Mouse (Mus musculus): ENCODE measurements around the gene Taf9.

Taf9 gene

GRCm38 (mm10) chr13:100651439-100652186, at the start of gene Taf9:
Gene Taf9, plus strand, starts transcription at chr13:100651579.
- DNase-seq (ENCODE audit: low read depth, low spot score), result no peak

- no peak for DNase-seq (ENCODE audit: low read depth, low spot score)
These were observed 49.0 kb upstream of the Taf9 start for GRCm38 (mm10) chr13:100602239-100602902.

- DNase-seq (ENCODE audit: low read depth, low spot score), result no peak
These were observed 48.2 kb upstream of the Taf9 start for GRCm38 (mm10) chr13:100603031-100603737.

GRCm38 (mm10) chr13:100603738-100604095, 47.7 kb upstream of the Taf9 start:
- no peak for DNase-seq (ENCODE audit: low read depth, low spot score)

- no peak for DNase-seq (ENCODE audit: low read depth, low spot score)
These were observed 45.5 kb upstream of the Taf9 start for GRCm38 (mm10) chr13:100605845-100606244.

GRCm38 (mm10) chr13:100607756-100608155, 43.6 kb upstream of the Taf9 start:
- DNase-seq (ENCODE audit: low read depth, low spot score), result no peak

- DNase-seq (ENCODE audit: low read depth, low spot score), result no peak
These were observed 40.1 kb upstream of the Taf9 start for GRCm38 (mm10) chr13:100611266-100611665.

GRCm38 (mm10) chr13:100612251-100612650, 39.1 kb upstream of the Taf9 start:
- DNase-seq (ENCODE audit: low read depth, low spot score), result no peak

GRCm38 (mm10) chr13:100612903-100613302, 38.5 kb upstream of the Taf9 start:
- DNase-seq (ENCODE audit: low read depth, low spot score), result no peak

- no peak for DNase-seq (ENCODE audit: low read depth, low spot score)
These were observed 34.9 kb upstream of the Taf9 start, which contains the start of gene Marveld2 for GRCm38 (mm10) chr13:100616181-100617087. Gene Marveld2, minus strand, starts transcription at chr13:100616971.

GRCm38 (mm10) chr13:100617583-100617982, 33.8 kb upstream of the Taf9 start:
- no peak for DNase-seq (ENCODE audit: low read depth, low spot score)

GRCm38 (mm10) chr13:100622241-100622640, 29.1 kb upstream of the Taf9 start:
- no peak for DNase-seq (ENCODE audit: low read depth, low spot score)

- DNase-seq (ENCODE audit: low read depth, low spot score), result no peak
These were observed 17.2 kb upstream of the Taf9 start for GRCm38 (mm10) chr13:100634106-100634691.

- no peak for DNase-seq (ENCODE audit: low read depth, low spot score)
These were observed 8.7 kb upstream of the Taf9 start for GRCm38 (mm10) chr13:100642471-100643209.

- DNase-seq (ENCODE audit: low read depth, low spot score), result no peak
These were observed 3.2 kb upstream of the Taf9 start for GRCm38 (mm10) chr13:100648223-100648622.

GRCm38 (mm10) chr13:100650550-100651438, 585 bp upstream of the Taf9 start, which contains the start of the genes Ak6 and Rad17:
Gene Ak6, plus strand, starts transcription at chr13:100650979.
Gene Rad17, minus strand, starts transcription at chr13:100651051.
- DNase-seq (ENCODE audit: low read depth, low spot score), result peak; percentile 92

GRCm38 (mm10) chr13:100658091-100658490, 6.7 kb downstream of the Taf9 start:
- DNase-seq (ENCODE audit: low read depth, low spot score), result no peak

GRCm38 (mm10) chr13:100659864-100660456, 8.6 kb downstream of the Taf9 start:
- DNase-seq (ENCODE audit: low read depth, low spot score), result peak; percentile 65

All from skeletal muscle tissue, adult 2 months (tissue).